Mouse (Mus musculus): ENCODE data around the gene Olfr92. TPM values are rescaled to one million over a fixed set of nuclear protein-coding genes. Genes with fewer than 3 reads are reported as not detected.

The Olfr92 gene
- polyA plus RNA-seq, 1 experiment from 2014 or later = not detected

GRCm38 (mm10) chr17:37072730-37073276 is 47.1 kb downstream of the Olfr92 start:
- H3K36me3 ChIP-seq (ENCODE audit: inconsistent target) = no peaks in the 10 kb centered on the region
- WGBS (ENCODE audit: missing documents) = 80% methylated on average over 11 of the region's 11 CpGs

GRCm38 (mm10) chr17:37072080-37072729 is 47.7 kb downstream of the Olfr92 start:
- 89% methylated on average over 12 of the region's 12 CpGs for WGBS (ENCODE audit: missing documents)
- no peak overlapping the region for H3K27ac ChIP-seq
- H3K36me3 ChIP-seq (ENCODE audit: inconsistent target) = no peaks in the 10 kb centered on the region
- H3K79me2 ChIP-seq (ENCODE audit: inconsistent target) = no peaks in the 10 kb centered on the region
- no peak overlapping the region for H3K4me3 ChIP-seq (ENCODE audit: inconsistent target)

More at GRCm38 (mm10) chr17:37072730-37073276, 47.1 kb downstream of the Olfr92 start:
- Histone ChIP-seq H3K4me3 (ENCODE audit: inconsistent target) (no peak overlapping the region), H3K79me2 (ENCODE audit: inconsistent target) (no peaks in the 10 kb centered on the region), H3K27ac (no peak overlapping the region)

GRCm38 (mm10) chr17:37070121-37070520 is 49.8 kb downstream of the Olfr92 start:
- H3K36me3 ChIP-seq (ENCODE audit: inconsistent target) = no peaks in the 10 kb centered on the region
- WGBS (ENCODE audit: missing documents) = 92% methylated on average over 8 of the region's 8 CpGs
- no peak overlapping the region for H3K27ac ChIP-seq
- no peak overlapping the region for H3K4me3 ChIP-seq (ENCODE audit: inconsistent target)
- H3K79me2 ChIP-seq (ENCODE audit: inconsistent target) = no peaks in the 10 kb centered on the region

GRCm38 (mm10) chr17:37067861-37068260 is 52.0 kb downstream of the Olfr92 start:
- Histone ChIP-seq H3K4me3 (ENCODE audit: inconsistent target) (no peak overlapping the region), H3K27ac (no peak overlapping the region), H3K79me2 (ENCODE audit: inconsistent target) (no peaks in the 10 kb centered on the region), H3K36me3 (ENCODE audit: inconsistent target) (no peaks in the 10 kb centered on the region)
- WGBS (ENCODE audit: missing documents) = 91% methylated on average over 1 of the region's 1 CpGs

- 100% methylated on average over 1 of the region's 2 CpGs for WGBS (ENCODE audit: missing documents)
- no peak overlapping the region for H3K27ac ChIP-seq
- H3K36me3 ChIP-seq (ENCODE audit: inconsistent target) = no peaks in the 10 kb centered on the region
- no peak overlapping the region for H3K4me3 ChIP-seq (ENCODE audit: inconsistent target)
- H3K79me2 ChIP-seq (ENCODE audit: inconsistent target) = no peaks in the 10 kb centered on the region
Observed at GRCm38 (mm10) chr17:37065993-37066392, 53.9 kb downstream of the Olfr92 start.

GRCm38 (mm10) chr17:37063686-37064495 is 56.0 kb downstream of the Olfr92 start:
- Histone ChIP-seq H3K36me3 (ENCODE audit: inconsistent target) (no peaks in the 10 kb centered on the region), H3K27ac (no peak overlapping the region), H3K4me3 (ENCODE audit: inconsistent target) (no peak overlapping the region), H3K79me2 (ENCODE audit: inconsistent target) (no peaks in the 10 kb centered on the region)
- WGBS (ENCODE audit: missing documents) = 96% methylated on average over 11 of the region's 11 CpGs

- WGBS (ENCODE audit: missing documents) = 92% methylated on average over 10 of the region's 10 CpGs
- no peaks in the 10 kb centered on the region for H3K36me3 ChIP-seq (ENCODE audit: inconsistent target)
Observed at GRCm38 (mm10) chr17:37063063-37063462, 56.8 kb downstream of the Olfr92 start.

GRCm38 (mm10) chr17:37062101-37062641 is 57.7 kb downstream of the Olfr92 start:
- 92% methylated on average over 10 of the region's 10 CpGs for WGBS (ENCODE audit: missing documents)
- H3K27ac ChIP-seq = no peak overlapping the region
- no peaks in the 10 kb centered on the region for H3K79me2 ChIP-seq (ENCODE audit: inconsistent target)
- H3K4me3 ChIP-seq (ENCODE audit: inconsistent target) = no peak overlapping the region
- no peaks in the 10 kb centered on the region for H3K36me3 ChIP-seq (ENCODE audit: inconsistent target)

More at GRCm38 (mm10) chr17:37063063-37063462, 56.8 kb downstream of the Olfr92 start:
- Histone ChIP-seq H3K27ac (no peak overlapping the region), H3K4me3 (ENCODE audit: inconsistent target) (no peak overlapping the region), H3K79me2 (ENCODE audit: inconsistent target) (no peaks in the 10 kb centered on the region)

GRCm38 (mm10) chr17:37061435-37061834 is 58.5 kb downstream of the Olfr92 start:
- Histone ChIP-seq H3K79me2 (ENCODE audit: inconsistent target) (no peaks in the 10 kb centered on the region), H3K4me3 (ENCODE audit: inconsistent target) (no peak overlapping the region), H3K36me3 (ENCODE audit: inconsistent target) (no peaks in the 10 kb centered on the region), H3K27ac (no peak overlapping the region)
- whole genome bisulfite sequencing (ENCODE audit: missing documents) = 89% methylated on average over 3 of the region's 3 CpGs

Other genes starting within 250 kb of the Olfr92 start
- gene Trim40, start 230.0 kb downstream of the Olfr92 start, polyA plus RNA-seq (2018) = not detected in 3 replicates
- not detected in 3 replicates for gene Trim31, start 222.0 kb downstream of the Olfr92 start, polyA plus RNA-seq (2018)
- gene Rnf39, start 177.2 kb downstream of the Olfr92 start, polyA plus RNA-seq (2018) = not detected in 3 replicates
- 42.9 to 61.6 TPM (median 57.7 TPM) in 3 replicates for gene Ppp1r11, start 168.3 kb downstream of the Olfr92 start, polyA plus RNA-seq (2018)
- gene Znrd1, start 161.5 kb downstream of the Olfr92 start, polyA plus RNA-seq (2018) = 17.7 to 36.4 TPM (median 32.4 TPM) in 3 replicates
- 5.5 to 12.4 TPM (median 5.9 TPM) in 3 replicates for gene Znrd1as, start 161.5 kb downstream of the Olfr92 start, polyA plus RNA-seq (2018)
- not detected in 3 replicates for gene 2410137M14Rik, start 138.9 kb downstream of the Olfr92 start, polyA plus RNA-seq (2018)
- not detected in 3 replicates for gene H2-M5, start 130.6 kb downstream of the Olfr92 start, polyA plus RNA-seq (2018)
- gene Zfp57, start 118.9 kb downstream of the Olfr92 start, polyA plus RNA-seq (2018) = not detected in 3 replicates
- not detected in 3 replicates for gene Mog, start 96.7 kb downstream of the Olfr92 start, polyA plus RNA-seq (2018)
- gene Gabbr1, start 74.1 kb downstream of the Olfr92 start, polyA plus RNA-seq (2018) = 0.44 to 0.87 TPM (median 0.59 TPM) in 3 replicates
- gene Olfr90, start 31.6 kb downstream of the Olfr92 start, polyA plus RNA-seq (2018) = not detected in 3 replicates
- not detected in 3 replicates for gene Olfr91, start 21.8 kb downstream of the Olfr92 start, polyA plus RNA-seq (2018)
- not detected in 3 replicates for gene Olfr93, start 41.4 kb upstream of the Olfr92 start, polyA plus RNA-seq (2018)
- not detected in 3 replicates for gene Ubd, start 73.8 kb upstream of the Olfr92 start, polyA plus RNA-seq (2018)
- gene Olfr94, start 80.9 kb upstream of the Olfr92 start, polyA plus RNA-seq (2018) = not detected in 3 replicates
- gene Olfr95, start 93.0 kb upstream of the Olfr92 start, polyA plus RNA-seq (2018) = not detected in 3 replicates
- gene Olfr96, start 100.1 kb upstream of the Olfr92 start, polyA plus RNA-seq (2018) = not detected in 3 replicates
- not detected in 3 replicates for gene Olfr97, start 117.2 kb upstream of the Olfr92 start, polyA plus RNA-seq (2018)
- gene Olfr98, start 143.7 kb upstream of the Olfr92 start, polyA plus RNA-seq (2018) = not detected in 3 replicates
- 27.9 to 59.9 TPM (median 48.4 TPM) in 3 replicates for gene H2-M3, start 150.1 kb upstream of the Olfr92 start, polyA plus RNA-seq (2018)
- gene Olfr99, start 163.4 kb upstream of the Olfr92 start, polyA plus RNA-seq (2018) = not detected in 3 replicates
- gene Olfr101, start 184.2 kb upstream of the Olfr92 start, polyA plus RNA-seq (2018) = not detected in 3 replicates
- not detected in 3 replicates for gene Olfr102, start 197.0 kb upstream of the Olfr92 start, polyA plus RNA-seq (2018)
- gene Olfr103, start 219.6 kb upstream of the Olfr92 start, polyA plus RNA-seq (2018) = not detected in 3 replicates
- gene Olfr104-ps, start 239.5 kb upstream of the Olfr92 start, polyA plus RNA-seq (2018) = not detected in 3 replicates

Measured in macrophage (primary cell).